Mouse (Mus musculus): Measurements from ENCODE around the gene Ren1. TPM values are rescaled to one million over a fixed set of nuclear protein-coding genes. Genes with fewer than 3 reads are reported as not detected.

Ren1 gene
- total RNA-seq (2018; cell fraction: chromatin; rRNA removed) = not detected
- not detected for total RNA-seq (2018; cell fraction: cytosol; rRNA removed)
- total RNA-seq (2018; cell fraction: nucleus; rRNA removed) = not detected
- polyA plus RNA-seq (2018) = not detected in 3 replicates

GRCm38 (mm10) chr1:133350210-133350609, at the start of gene Ren1:
Gene Ren1, plus strand, starts transcription at chr1:133350510.
- 88% methylated on average over 1 of the region's 1 CpGs for WGBS (ENCODE audit: missing documents)
- Histone ChIP-seq H3K27ac (no peak within 1 kb of the TSS), H3K79me2 (ENCODE audit: inconsistent target) (no peaks in the 10 kb centered on the region), H3K36me3 (ENCODE audit: inconsistent target) (no peaks in the 10 kb centered on the region), H3K4me3 (ENCODE audit: inconsistent target) (no peak within 1 kb of the TSS)

- 97% methylated on average over 3 of the region's 3 CpGs for WGBS (ENCODE audit: missing documents)
- Histone ChIP-seq H3K27ac (no peak overlapping the region), H3K79me2 (ENCODE audit: inconsistent target) (no peaks in the 10 kb centered on the region), H3K36me3 (ENCODE audit: inconsistent target) (no peaks in the 10 kb centered on the region), H3K4me3 (ENCODE audit: inconsistent target) (no peak overlapping the region)
Observed at GRCm38 (mm10) chr1:133302540-133302939, 47.8 kb upstream of the Ren1 start.

GRCm38 (mm10) chr1:133306842-133307241, 43.5 kb upstream of the Ren1 start:
- Histone ChIP-seq H3K4me3 (ENCODE audit: inconsistent target) (no peak overlapping the region), H3K79me2 (ENCODE audit: inconsistent target) (no peaks in the 10 kb centered on the region), H3K27ac (no peak overlapping the region), H3K36me3 (ENCODE audit: inconsistent target) (no peaks in the 10 kb centered on the region)
- WGBS (ENCODE audit: missing documents) = 13% methylated on average over 4 of the region's 4 CpGs

GRCm38 (mm10) chr1:133307318-133307717, 43.0 kb upstream of the Ren1 start:
- 12% methylated on average over 6 of the region's 6 CpGs for WGBS (ENCODE audit: missing documents)
- H3K79me2 ChIP-seq (ENCODE audit: inconsistent target) = no peaks in the 10 kb centered on the region
- H3K36me3 ChIP-seq (ENCODE audit: inconsistent target) = no peaks in the 10 kb centered on the region
- no peak overlapping the region for H3K4me3 ChIP-seq (ENCODE audit: inconsistent target)
- H3K27ac ChIP-seq = no peak overlapping the region

GRCm38 (mm10) chr1:133309652-133310267, 40.5 kb upstream of the Ren1 start, which contains the start of gene Golt1a:
Gene Golt1a, plus strand, starts transcription at chr1:133309800.
- Histone ChIP-seq H3K4me3 (ENCODE audit: inconsistent target) (no peak within 1 kb of the TSS), H3K36me3 (ENCODE audit: inconsistent target) (no peaks in the 10 kb centered on the region), H3K27ac (no peak within 1 kb of the TSS), H3K79me2 (ENCODE audit: inconsistent target) (no peaks in the 10 kb centered on the region)
- 83% methylated on average over 14 of the region's 14 CpGs for WGBS (ENCODE audit: missing documents)

GRCm38 (mm10) chr1:133311240-133311639, 39.1 kb upstream of the Ren1 start:
- Histone ChIP-seq H3K27ac (no peak overlapping the region), H3K79me2 (ENCODE audit: inconsistent target) (no peaks in the 10 kb centered on the region), H3K4me3 (ENCODE audit: inconsistent target) (no peak overlapping the region), H3K36me3 (ENCODE audit: inconsistent target) (no peaks in the 10 kb centered on the region)
- WGBS (ENCODE audit: missing documents) = 56% methylated on average over 4 of the region's 4 CpGs

GRCm38 (mm10) chr1:133311946-133312345, 38.4 kb upstream of the Ren1 start:
- 71% methylated on average over 8 of the region's 10 CpGs for WGBS (ENCODE audit: missing documents)
- Histone ChIP-seq H3K4me3 (ENCODE audit: inconsistent target) (no peak overlapping the region), H3K79me2 (ENCODE audit: inconsistent target) (no peaks in the 10 kb centered on the region), H3K36me3 (ENCODE audit: inconsistent target) (no peaks in the 10 kb centered on the region), H3K27ac (no peak overlapping the region)

GRCm38 (mm10) chr1:133314364-133314763, 35.9 kb upstream of the Ren1 start:
- no peak overlapping the region for H3K27ac ChIP-seq
- H3K79me2 ChIP-seq (ENCODE audit: inconsistent target) = no peaks in the 10 kb centered on the region
- 30% methylated on average over 8 of the region's 8 CpGs for WGBS (ENCODE audit: missing documents)
- no peaks in the 10 kb centered on the region for H3K36me3 ChIP-seq (ENCODE audit: inconsistent target)
- H3K4me3 ChIP-seq (ENCODE audit: inconsistent target) = no peak overlapping the region

GRCm38 (mm10) chr1:133315775-133316174, 34.5 kb upstream of the Ren1 start:
- H3K4me3 ChIP-seq (ENCODE audit: inconsistent target) = no peak overlapping the region
- H3K36me3 ChIP-seq (ENCODE audit: inconsistent target) = no peaks in the 10 kb centered on the region
- no peak overlapping the region for H3K27ac ChIP-seq
- WGBS (ENCODE audit: missing documents) = 54% methylated on average over 6 of the region's 6 CpGs
- H3K79me2 ChIP-seq (ENCODE audit: inconsistent target) = no peaks in the 10 kb centered on the region

- no peaks in the 10 kb centered on the region for H3K79me2 ChIP-seq (ENCODE audit: inconsistent target)
- no peak overlapping the region for H3K4me3 ChIP-seq (ENCODE audit: inconsistent target)
- WGBS (ENCODE audit: missing documents) = 79% methylated on average over 4 of the region's 4 CpGs
- H3K27ac ChIP-seq = no peak overlapping the region
- no peaks in the 10 kb centered on the region for H3K36me3 ChIP-seq (ENCODE audit: inconsistent target)
Observed at GRCm38 (mm10) chr1:133316577-133316976, 33.7 kb upstream of the Ren1 start.

GRCm38 (mm10) chr1:133317149-133317548, 33.2 kb upstream of the Ren1 start:
- no peak overlapping the region for H3K27ac ChIP-seq
- WGBS (ENCODE audit: missing documents) = 79% methylated on average over 1 of the region's 1 CpGs
- H3K4me3 ChIP-seq (ENCODE audit: inconsistent target) = no peak overlapping the region
- no peaks in the 10 kb centered on the region for H3K79me2 ChIP-seq (ENCODE audit: inconsistent target)
- H3K36me3 ChIP-seq (ENCODE audit: inconsistent target) = no peaks in the 10 kb centered on the region

- Histone ChIP-seq H3K27ac (no peak within 1 kb of the TSS), H3K4me3 (ENCODE audit: inconsistent target) (no peak within 1 kb of the TSS), H3K79me2 (ENCODE audit: inconsistent target) (no peaks in the 10 kb centered on the region), H3K36me3 (ENCODE audit: inconsistent target) (no peaks in the 10 kb centered on the region)
- WGBS (ENCODE audit: missing documents) = 87% methylated on average over 13 of the region's 13 CpGs
Observed at GRCm38 (mm10) chr1:133321267-133321925, 28.9 kb upstream of the Ren1 start, which contains the start of gene Kiss1. Gene Kiss1, plus strand, starts transcription at chr1:133321875.

- H3K27ac ChIP-seq = no peak overlapping the region
- WGBS (ENCODE audit: missing documents) = 59% methylated on average over 5 of the region's 5 CpGs
- H3K4me3 ChIP-seq (ENCODE audit: inconsistent target) = no peak overlapping the region
- H3K36me3 ChIP-seq (ENCODE audit: inconsistent target) = no peaks in the 10 kb centered on the region
- H3K79me2 ChIP-seq (ENCODE audit: inconsistent target) = no peaks in the 10 kb centered on the region
Observed at GRCm38 (mm10) chr1:133323333-133323732, 27.0 kb upstream of the Ren1 start.

- WGBS (ENCODE audit: missing documents) = 89% methylated on average over 8 of the region's 8 CpGs
- Histone ChIP-seq H3K4me3 (ENCODE audit: inconsistent target) (no peak overlapping the region), H3K27ac (no peak overlapping the region), H3K79me2 (ENCODE audit: inconsistent target) (no peaks in the 10 kb centered on the region), H3K36me3 (ENCODE audit: inconsistent target) (no peaks in the 10 kb centered on the region)
Observed at GRCm38 (mm10) chr1:133325951-133326350, 24.4 kb upstream of the Ren1 start.

- WGBS (ENCODE audit: missing documents) = 66% methylated on average over 5 of the region's 5 CpGs
- no peak overlapping the region for H3K27ac ChIP-seq
- H3K36me3 ChIP-seq (ENCODE audit: inconsistent target) = no peaks in the 10 kb centered on the region
- no peak overlapping the region for H3K4me3 ChIP-seq (ENCODE audit: inconsistent target)
- no peaks in the 10 kb centered on the region for H3K79me2 ChIP-seq (ENCODE audit: inconsistent target)
Observed at GRCm38 (mm10) chr1:133327094-133327493, 23.2 kb upstream of the Ren1 start.
